Mouse (Mus musculus): ENCODE results near the gene Uqcrc2. TPM values are rescaled to one million over a fixed set of nuclear protein-coding genes. Genes with fewer than 3 reads are reported as not detected.

Uqcrc2 gene
- polyA plus RNA-seq (2012; rRNA removed): 135 and 141 TPM in 2 replicates

GRCm38 (mm10) chr7:120634711-120635361, at the start of gene Uqcrc2:
Uqcrc2 (plus strand) TSS chr7:120635176.

GRCm38 (mm10) chr7:120670153-120670875, 35.3 kb downstream of the Uqcrc2 start, which contains the start of gene Pdzd9:
Pdzd9 (minus strand) TSS chr7:120670343.

GRCm38 (mm10) chr7:120677001-120677643, 42.1 kb downstream of the Uqcrc2 start, which contains the start of gene Mosmo:
Mosmo (plus strand) TSS chr7:120677618.

Other genes starting within 250 kb of the Uqcrc2 start
- not detected in 2 replicates for gene Abca16, start 225.5 kb upstream of the Uqcrc2 start, polyA plus RNA-seq (2012; rRNA removed)
- 0.02 TPM in 1 of 2 replicates, not detected in the other for gene Pdzd9, start 35.2 kb downstream of the Uqcrc2 start, polyA plus RNA-seq (2012; rRNA removed)
- gene Mosmo, start 42.4 kb downstream of the Uqcrc2 start, polyA plus RNA-seq (2012; rRNA removed): 8.9 and 10.5 TPM in 2 replicates
- gene Vwa3a, start 104.1 kb downstream of the Uqcrc2 start, polyA plus RNA-seq (2012; rRNA removed): 0.19 and 0.31 TPM in 2 replicates
- gene Gm5737, start 177.2 kb downstream of the Uqcrc2 start, polyA plus RNA-seq (2012; rRNA removed): not detected in 2 replicates
- 22.6 and 28.2 TPM in 2 replicates for gene Eef2k, start 207.7 kb downstream of the Uqcrc2 start, polyA plus RNA-seq (2012; rRNA removed)